22 mouse cellular contexts compared by ENCODE assay signal in the genomic region with DNA sequence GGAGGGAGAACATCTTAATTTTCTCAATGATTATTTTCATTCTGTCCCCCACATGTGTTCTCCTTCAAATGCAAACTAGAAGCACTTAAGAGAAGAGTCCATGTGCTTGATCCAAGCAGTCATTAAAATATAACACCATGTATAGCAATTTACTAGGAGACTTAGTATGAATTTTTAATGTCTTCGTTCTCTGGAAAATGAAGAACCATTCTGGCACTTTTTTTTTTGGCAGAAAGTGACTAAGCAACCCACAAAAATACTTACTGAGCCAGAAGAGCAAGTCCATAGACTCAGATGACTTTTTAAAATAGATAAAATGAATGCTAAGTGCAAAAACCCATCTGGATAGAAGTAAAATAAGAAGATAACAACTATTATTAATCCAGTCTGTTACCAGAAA.
DNase-seq lines count a peak whose midpoint lies in the region; ATAC-seq and TF ChIP-seq lines count a peak whose summit lies in the region.
"Had no signal": no experiment of that assay in that cellular context is flagged by ENCODE, and none has a peak within 500 bp of the region (broad histone marks: within the 10 kb centered on the region; RNA-seq: fewer than 3 reads in every experiment).

No protein-coding gene starts in this region.

- no peaks in the 10 kb centered on the region for H3K27me3 ChIP-seq in midbrain, embryonic 10.5 days (ENCODE audit: low read depth, poor library complexity, severe bottlenecking)
- H3K27me3 ChIP-seq in midbrain, postnatal 0 days (ENCODE audit: insufficient read depth, low read length): no peaks in the 10 kb centered on the region
- H3K27me3 ChIP-seq: CH12.LX, Patski had no signal

- WGBS in midbrain, embryonic 10.5 days: 85% methylated on average over 1 of the region's 1 CpGs
- 81% methylated on average over 1 of the region's 1 CpGs for WGBS in midbrain, postnatal 0 days

- no peaks in the 10 kb centered on the region for H3K4me1 ChIP-seq in midbrain, embryonic 10.5 days
- H3K4me1 ChIP-seq in midbrain, postnatal 0 days (ENCODE audit: insufficient read depth, low read length): no peaks in the 10 kb centered on the region

- H3K9me3 ChIP-seq in midbrain, embryonic 10.5 days (replicated peaks): no peaks in the 10 kb centered on the region
- H3K9me3 ChIP-seq in midbrain, postnatal 0 days (ENCODE audit: low read length): no peaks in the 10 kb centered on the region
- H3K9me3 ChIP-seq: G1E had no signal

- H3K9ac ChIP-seq in midbrain, postnatal 0 days (replicated peaks; ENCODE audit: low read length, poor library complexity, severe bottlenecking): no peak overlapping the region

- H3K4me2 ChIP-seq in midbrain, postnatal 0 days (ENCODE audit: low read depth, low read length, poor library complexity, severe bottlenecking): no peak overlapping the region

- H3K36me3 ChIP-seq in midbrain, embryonic 10.5 days: no peaks in the 10 kb centered on the region
- no peaks in the 10 kb centered on the region for H3K36me3 ChIP-seq in midbrain, postnatal 0 days (ENCODE audit: insufficient read depth, low read length)
- H3K36me3 ChIP-seq: G1E had no signal

- no peak for DNase-seq in frontal cortex, postnatal 10 days (ENCODE audit: low spot score in 2 of 2)
- peak; percentile 49 for DNase-seq in brain, adult 2 months (ENCODE audit: low read depth, low spot score)
- DNase-seq in telencephalon, adult 2 months (ENCODE audit: low read depth, low spot score): peak; percentile 48
- DNase-seq in midbrain, embryonic 10.5 days (ENCODE audit: low spot score): no peak
- DNase-seq in midbrain, postnatal 0 days (ENCODE audit: low spot score): no peak
- DNase-seq: adrenal gland, adult 2 months; adrenal gland, adult 8-10 months; adrenal gland, postnatal 10 days; adrenal gland, postnatal 14 days; adrenal gland, postnatal 25 days; adrenal gland, postnatal 36 days; B cell, adult 2 months; cerebellum, adult 11 months; cerebellum, adult 11-12 months; cerebellum, adult 18-20 months; cerebellum, adult 2 months had no signal

- ATAC-seq in frontal cortex, adult (ENCODE audit: low TSS enrichment): peak; percentile 91
- no peak for ATAC-seq in midbrain, postnatal 0 days (ENCODE audit: low FRiP score)
- ATAC-seq: activated CD4-positive, CD25-positive, alpha-beta regulatory T cell, adult 4 months; CD4-positive, CD25-positive, alpha-beta regulatory T cell, adult 4 months; Patski had no signal

- no peak overlapping the region for H3K4me3 ChIP-seq in midbrain, embryonic 10.5 days
- no peak overlapping the region for H3K4me3 ChIP-seq in midbrain, postnatal 0 days (ENCODE audit: low read depth, low read length)

- no peak for TF ChIP-seq CTCF in midbrain, postnatal 0 days (IDR thresholded peaks at IDR 0.05)

- no peak overlapping the region for H3K27ac ChIP-seq in midbrain, embryonic 10.5 days (replicated peaks)
- H3K27ac ChIP-seq in midbrain, postnatal 0 days (ENCODE audit: low read depth, low read length): no peak overlapping the region

Comparison
In these comparisons a context has a peak if more than half of its experiments do, and no peak if none do; other contexts are left out.
1. DNase-seq: peak in brain, adult 2 months (single experiment) and telencephalon, adult 2 months (single experiment); none in frontal cortex, postnatal 10 days (0 of 2), midbrain, embryonic 10.5 days (single experiment) and midbrain, postnatal 0 days (single experiment).